Mouse (Mus musculus) cortical plate, adult 2 months (tissue): ENCODE results near the gene Dhrs7b.

Source experiments
- CTCF ChIP-seq: fragments of 200-500 bp; IDR thresholded peaks from 2 replicates; pipeline ENCODE4 v1.5.1; 2011; ENCODE audit warnings: mild to moderate bottlenecking, control low read depth, low read length; ENCODE audit not compliant: insufficient read depth; ENCODE audit errors: extremely low read depth
- POLR2A ChIP-seq: fragments of 200-500 bp; IDR thresholded peaks from 2 replicates; pipeline ENCODE4 v1.6.1; 2011; ENCODE audit warnings: mild to moderate bottlenecking, low read length, control low read depth; ENCODE audit not compliant: insufficient read depth; ENCODE audit errors: extremely low read depth

GRCm38 (mm10) chr11:60908073-60908472, 77.6 kb downstream of the Dhrs7b start:
- no peak for TF ChIP-seq POLR2A
- TF ChIP-seq CTCF, result no peak
